Comparison of ENCODE assay signal across 23 mouse cellular contexts in the genomic region with DNA sequence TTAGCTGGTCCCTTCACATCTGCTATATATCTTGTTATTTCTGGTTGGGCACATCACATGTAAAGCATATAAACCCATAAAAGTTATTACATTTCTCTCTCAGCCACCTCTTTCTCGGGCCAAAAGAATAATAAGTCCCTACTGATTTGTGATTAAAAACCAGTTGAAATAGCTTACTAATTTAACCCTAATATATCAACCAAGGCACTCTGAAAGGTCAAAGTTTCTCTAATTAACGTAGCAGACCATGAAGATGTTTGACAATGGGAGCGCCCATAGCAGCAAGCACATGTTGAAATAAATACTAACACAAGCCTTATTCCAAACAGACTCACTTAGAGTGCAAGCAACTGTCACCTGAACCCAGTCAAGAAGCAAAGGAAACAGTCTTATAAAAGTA.
"Had no signal": no experiment of that assay in that cellular context is flagged by ENCODE, and none has a peak within 500 bp of the region (broad histone marks: within the 10 kb centered on the region; RNA-seq: fewer than 3 reads in every experiment).

No protein-coding gene starts in this region.

- H3K4me2 ChIP-seq: heart, embryonic 12.5 days; hindbrain, embryonic 12.5 days; hindbrain, embryonic 14.5 days; intestine, embryonic 15.5 days; limb, embryonic 12.5 days; liver, embryonic 11.5 days; liver, embryonic 13.5 days; liver, embryonic 15.5 days had no signal

- H3K9me3 ChIP-seq: heart, embryonic 10.5 days; heart, embryonic 12.5 days; hindbrain, embryonic 10.5 days; hindbrain, embryonic 12.5 days; intestine, embryonic 15.5 days; limb, embryonic 10.5 days; limb, embryonic 12.5 days; liver, embryonic 13.5 days; liver, embryonic 15.5 days had no signal

- H3K4me3 ChIP-seq: gastrocnemius, adult 2 months; heart, embryonic 10.5 days; heart, embryonic 12.5 days; hindbrain, embryonic 10.5 days; hindbrain, embryonic 12.5 days; intestine, embryonic 15.5 days; layer of hippocampus, adult 2 months; left cerebral cortex, adult 2 months; limb, embryonic 10.5 days; limb, embryonic 12.5 days; liver, embryonic 13.5 days; liver, embryonic 15.5 days had no signal

- H3K36me3 ChIP-seq: heart, embryonic 10.5 days; heart, embryonic 12.5 days; hindbrain, embryonic 10.5 days; hindbrain, embryonic 12.5 days; intestine, embryonic 15.5 days; limb, embryonic 10.5 days; limb, embryonic 12.5 days; liver, embryonic 13.5 days; liver, embryonic 15.5 days had no signal

- H3K27ac ChIP-seq: gastrocnemius, adult 2 months; heart, embryonic 10.5 days; hindbrain, embryonic 10.5 days; hindbrain, embryonic 12.5 days; hindbrain, embryonic 14.5 days; intestine, embryonic 15.5 days; layer of hippocampus, adult 2 months; left cerebral cortex, adult 2 months; limb, embryonic 10.5 days; limb, embryonic 12.5 days; liver, embryonic 13.5 days; liver, embryonic 15.5 days had no signal

- H3K27me3 ChIP-seq: heart, embryonic 12.5 days; hindbrain, embryonic 12.5 days; intestine, embryonic 15.5 days; limb, embryonic 12.5 days; liver, embryonic 13.5 days; liver, embryonic 15.5 days had no signal

- ATAC-seq: hindbrain, embryonic 16.5 days; inflammation-experienced regulatory T-cells, adult 6 months; intestine, embryonic 15.5 days; intestine, postnatal 0 days had no signal

- H3K9ac ChIP-seq: heart, embryonic 12.5 days; hindbrain, embryonic 12.5 days; hindbrain, embryonic 14.5 days; intestine, embryonic 15.5 days; limb, embryonic 12.5 days; liver, embryonic 13.5 days; liver, embryonic 15.5 days had no signal

- DNase-seq: gastrocnemius, adult 2 months; gastrocnemius, postnatal 10 days; gastrocnemius, postnatal 25 days; heart, adult 18-20 months; heart, postnatal 10 days; heart, postnatal 4 days; liver; liver, embryonic 13.5 days had no signal
